Mouse (Mus musculus): ENCODE measurements around the gene Nploc4.

GRCm38 (mm10) chr11:120387157-120387556 lies 50.4 kb downstream of the Nploc4 start:
- TF ChIP-seq POLR2A (IDR thresholded peaks at IDR 0.05; ENCODE audit: borderline replicate concordance, extremely low read depth, insufficient read depth, insufficient read length, poor library complexity, severe bottlenecking) (no peak), CTCF (IDR thresholded peaks at IDR 0.05; ENCODE audit: borderline replicate concordance, extremely low read depth, insufficient read depth, insufficient read length) (no peak)

Data from brain, embryonic 14.5 days (tissue).